Mouse (Mus musculus) C2C12 (cell line): ENCODE measurements around the gene Bcl2.

Source experiments
- CTCF ChIP-seq: IDR thresholded peaks from one replicate; pipeline ENCODE4 v1.5.1; 2011; ENCODE audit not compliant: control insufficient read depth, insufficient read depth, insufficient read length
- USF1 ChIP-seq: IDR thresholded peaks from one replicate; pipeline ENCODE4 v1.6.1; 2011; ENCODE audit warnings: low read depth, mild to moderate bottlenecking, control low read depth, moderate library complexity

GRCm38 (mm10) chr1:106526751-106527150, 187.3 kb downstream of the Bcl2 start:
- TF ChIP-seq CTCF (no peak), USF1 (no peak)
